16 mouse cellular contexts compared by ENCODE assay signal in the genomic region with DNA sequence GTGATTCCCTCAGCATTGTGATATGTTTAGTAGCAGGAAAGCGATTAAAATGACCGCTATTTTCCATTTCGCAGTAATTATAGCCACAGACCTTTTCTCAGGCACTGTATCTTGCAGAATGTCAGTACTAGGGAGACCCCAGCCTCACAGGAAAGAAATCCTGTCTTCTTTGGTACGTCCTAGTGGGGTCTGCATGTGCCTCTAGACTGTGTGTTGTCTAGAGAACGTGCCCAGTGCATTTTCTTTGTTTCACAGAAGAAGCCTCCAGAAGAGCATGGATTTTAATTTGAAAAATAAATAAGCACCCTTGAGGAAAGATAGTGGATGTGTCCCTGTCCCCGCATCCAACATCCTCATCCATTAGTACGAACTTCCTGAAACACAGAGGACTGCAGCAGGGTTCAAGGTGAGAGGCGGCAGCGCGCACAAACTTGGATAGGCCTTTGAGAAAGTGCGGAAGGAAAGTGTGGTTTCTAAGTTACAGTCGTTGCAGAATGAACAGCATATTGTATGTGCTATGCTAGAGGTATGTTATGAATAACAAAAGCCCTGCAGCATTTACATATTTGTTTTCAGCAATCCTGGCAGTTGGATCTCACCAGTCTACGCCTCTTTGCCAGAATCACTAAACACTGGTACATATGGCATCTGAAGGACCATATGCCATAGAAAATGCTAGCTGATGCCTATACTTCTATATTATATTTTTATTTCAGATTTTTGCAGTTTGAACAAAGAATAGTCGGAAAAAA. TPM values are rescaled to one million over a fixed set of nuclear protein-coding genes. Genes with fewer than 3 reads are reported as not detected.
DNase-seq lines count a peak whose midpoint lies in the region; ATAC-seq and TF ChIP-seq lines count a peak whose summit lies in the region.
"Had no signal": no experiment of that assay in that cellular context is flagged by ENCODE, and none has a peak within 500 bp of the region (broad histone marks: within the 10 kb centered on the region; RNA-seq: fewer than 3 reads in every experiment).

No protein-coding gene starts in this region.

- H3K79me2 ChIP-seq in CH12.LX (replicated peaks; ENCODE audit: control insufficient read depth, extremely low read depth, insufficient read depth, poor library complexity, severe bottlenecking): no peaks in the 10 kb centered on the region

- TF ChIP-seq RAD21 in CH12.LX (IDR thresholded peaks at IDR 0.05; ENCODE audit: low read depth, low read length): no peak

- in situ Hi-C loops in CH12.LX (cut with MboI; ENCODE audit: low pct_ligation_motif_present, low pct_unique_long_range_greater_than_20kb, low sequenced_read_pairs): no loop called here

- TF ChIP-seq EP300 in CH12.LX (IDR thresholded peaks at IDR 0.05; ENCODE audit: low read length): no peak

- H3K4me1 ChIP-seq in hindbrain, embryonic 12.5 days: peaks cover 6% of the 10 kb centered on the region; the same call in 1 of the 2 replicates
- peaks cover 2% of the 10 kb centered on the region; the same call in 1 of the 2 replicates for H3K4me1 ChIP-seq in hindbrain, embryonic 16.5 days (ENCODE audit: control insufficient read depth, insufficient read depth, low read depth, low read length)
- peaks cover 5 to 12% of the 10 kb centered on the region in 2 experiments; a peak in 3 of 4 replicates for H3K4me1 ChIP-seq in CH12.LX (ENCODE audit: control insufficient read depth in 1 of 2, insufficient read depth in 2 of 2)
- H3K4me1 ChIP-seq in midbrain, embryonic 14.5 days (ENCODE audit: control insufficient read depth, insufficient read depth, low read length): peaks cover 6% of the 10 kb centered on the region; the same call in 1 of the 2 replicates

- no peak for TF ChIP-seq CTCF in CH12.LX (conservative IDR thresholded peaks at IDR 0.05 in 1 of 2, IDR thresholded peaks at IDR 0.05 in 1 of 2; ENCODE audit: low read depth in 2 of 2, low read length in 2 of 2)

- DNase-seq in CH12.LX (ENCODE audit: extremely low read depth): no peak
- DNase-seq in brain, embryonic 18.5 days (ENCODE audit: low read depth, low spot score): peak; percentile 72
- DNase-seq in midbrain, embryonic 14.5 days: peak; percentile 44
- no peak for DNase-seq in kidney, adult 8-10 months
- DNase-seq in spleen, adult 18-20 months: no peak
- DNase-seq: adrenal gland, postnatal 36 days; cerebellum, adult 11-12 months; gastrocnemius, postnatal 10 days; heart, postnatal 14 days; kidney, postnatal 10 days; liver; lung, embryonic 14.5 days had no signal

- ATAC-seq in hindbrain, embryonic 12.5 days (ENCODE audit: low FRiP score): no peak
- ATAC-seq in hindbrain, embryonic 16.5 days: no peak
- no peak for ATAC-seq in midbrain, embryonic 14.5 days (ENCODE audit: low FRiP score, low TSS enrichment)
- ATAC-seq: CD4-positive, CD25-positive, alpha-beta regulatory T cell, adult 4 months; intestine, embryonic 16.5 days had no signal

- dilution Hi-C loops in CH12.LX (cut with MboI; ENCODE audit: extremely low pct_ligation_motif_present, extremely low pct_unique_long_range_greater_than_20kb, low sequenced_read_pairs): no loop called here

- H3K4me3 ChIP-seq in hindbrain, embryonic 12.5 days: no peak overlapping the region
- H3K4me3 ChIP-seq in hindbrain, embryonic 16.5 days (ENCODE audit: low read length): no peak overlapping the region
- H3K4me3 ChIP-seq in CH12.LX (replicated peaks in 1 of 3; ENCODE audit: low read depth in 2 of 3, low read length in 2 of 3, poor library complexity in 1 of 3): peak overlapping the region in 2 of 3 experiments; percentile 20 to 51
- H3K4me3 ChIP-seq in midbrain, embryonic 14.5 days (replicated peaks; ENCODE audit: low read depth, low read length): no peak overlapping the region

- no peaks in the 10 kb centered on the region for H3K27me3 ChIP-seq in hindbrain, embryonic 12.5 days
- no peaks in the 10 kb centered on the region for H3K27me3 ChIP-seq in hindbrain, embryonic 16.5 days (replicated peaks; ENCODE audit: control insufficient read depth, insufficient read depth, low read length)
- no peaks in the 10 kb centered on the region for H3K27me3 ChIP-seq in CH12.LX (replicated peaks)
- no peaks in the 10 kb centered on the region for H3K27me3 ChIP-seq in midbrain, embryonic 14.5 days (ENCODE audit: control insufficient read depth, insufficient read depth, low read length)

- WGBS in hindbrain, embryonic 12.5 days: 70% methylated on average over 14 of the region's 14 CpGs
- 67% methylated on average over 14 of the region's 14 CpGs for WGBS in hindbrain, embryonic 16.5 days
- WGBS in midbrain, embryonic 14.5 days: 68% methylated on average over 14 of the region's 14 CpGs

- H3K9me3 ChIP-seq in hindbrain, embryonic 12.5 days (replicated peaks): no peaks in the 10 kb centered on the region
- no peaks in the 10 kb centered on the region for H3K9me3 ChIP-seq in hindbrain, embryonic 16.5 days (ENCODE audit: control insufficient read depth, low read length)
- H3K9me3 ChIP-seq in CH12.LX (replicated peaks; ENCODE audit: low read length): no peaks in the 10 kb centered on the region
- H3K9me3 ChIP-seq in midbrain, embryonic 14.5 days (ENCODE audit: control insufficient read depth, low read length): no peaks in the 10 kb centered on the region

- no peak overlapping the region for H3K9ac ChIP-seq in hindbrain, embryonic 12.5 days
- H3K9ac ChIP-seq in hindbrain, embryonic 16.5 days (ENCODE audit: low read depth, low read length): no peak overlapping the region; the same call in 1 of the 2 replicates
- H3K9ac ChIP-seq in CH12.LX (ENCODE audit: insufficient read depth, low read depth): no peak overlapping the region
- H3K9ac ChIP-seq in midbrain, embryonic 14.5 days (replicated peaks; ENCODE audit: low read length): no peak overlapping the region
- H3K9ac ChIP-seq: lung, embryonic 14.5 days had no signal

- H3K27ac ChIP-seq in hindbrain, embryonic 12.5 days: peak overlapping the region; percentile 12; the same call in 1 of the 2 replicates
- H3K27ac ChIP-seq in hindbrain, embryonic 16.5 days (ENCODE audit: low read depth, low read length): no peak overlapping the region
- H3K27ac ChIP-seq in CH12.LX (ENCODE audit: insufficient read depth, low read depth): no peak overlapping the region
- H3K27ac ChIP-seq in midbrain, embryonic 14.5 days (replicated peaks; ENCODE audit: low read depth, low read length): peak overlapping the region; percentile 41; the same call in 1 of the 2 replicates

- no peak overlapping the region for H3K4me2 ChIP-seq in hindbrain, embryonic 12.5 days (replicated peaks)
- no peak overlapping the region for H3K4me2 ChIP-seq in hindbrain, embryonic 16.5 days (ENCODE audit: low read length)
- peak overlapping the region; percentile 95 for H3K4me2 ChIP-seq in CH12.LX (ENCODE audit: insufficient read depth, low read depth, poor library complexity, severe bottlenecking)
- no peak overlapping the region for H3K4me2 ChIP-seq in midbrain, embryonic 14.5 days (ENCODE audit: low read length)
- H3K4me2 ChIP-seq: lung, embryonic 14.5 days had no signal

- no peaks in the 10 kb centered on the region for H3K36me3 ChIP-seq in hindbrain, embryonic 12.5 days
- no peaks in the 10 kb centered on the region for H3K36me3 ChIP-seq in hindbrain, embryonic 16.5 days (ENCODE audit: control insufficient read depth, insufficient read depth, low read length)
- no peaks in the 10 kb centered on the region for H3K36me3 ChIP-seq in CH12.LX (replicated peaks in 1 of 2; ENCODE audit: control insufficient read depth in 1 of 2, insufficient read depth in 1 of 2, low read length in 1 of 2)
- H3K36me3 ChIP-seq in midbrain, embryonic 14.5 days (ENCODE audit: control insufficient read depth, insufficient read depth, low read length): no peaks in the 10 kb centered on the region

- no peak for TF ChIP-seq POLR2A in CH12.LX (IDR thresholded peaks at IDR 0.05; ENCODE audit: low read depth, low read length)

TF ChIP-seq in CH12.LX, 34 proteins besides CTCF, POLR2A, EP300 and RAD21:
- TF ChIP-seq MAFK (IDR thresholded peaks at IDR 0.05; ENCODE audit: insufficient replicate concordance, low read length): no peak
- no peak for TF ChIP-seq E2F4 (IDR thresholded peaks at IDR 0.05; ENCODE audit: insufficient replicate concordance, low read depth, low read length)
- TF ChIP-seq CHD2 (IDR thresholded peaks at IDR 0.05; ENCODE audit: low read length): no peak
- no peak for TF ChIP-seq IRF4 (IDR thresholded peaks at IDR 0.05; ENCODE audit: low read depth, low read length)
- no peak for TF ChIP-seq MYC (IDR thresholded peaks at IDR 0.05; ENCODE audit: low read depth, low read length)
- no peak for TF ChIP-seq MXI1 (IDR thresholded peaks at IDR 0.05; ENCODE audit: low read depth, low read length)
- TF ChIP-seq TCF12 (IDR thresholded peaks at IDR 0.05; ENCODE audit: low read depth, low read length): no peak
- TF ChIP-seq TBP (conservative IDR thresholded peaks at IDR 0.05; ENCODE audit: low read depth, low read length): no peak
- TF ChIP-seq ZC3H11A (IDR thresholded peaks at IDR 0.05; ENCODE audit: low read depth, low read length): no peak
- no peak for TF ChIP-seq MAX (IDR thresholded peaks at IDR 0.05; ENCODE audit: low read length)
- no peak for TF ChIP-seq MAZ (IDR thresholded peaks at IDR 0.05; ENCODE audit: low read depth, low read length)
- TF ChIP-seq JUN (IDR thresholded peaks at IDR 0.05; ENCODE audit: insufficient read depth, low read depth, low read length): no peak

RNA-seq across cellular contexts. Expression of gene Prdm8, which starts 28.3 kb away (rescaled TPM):
- polyA plus RNA-seq in hindbrain, embryonic 12.5 days (2016; fragmentation: Nextera tagmentation; extraction: Ambion mirVana): 2.8 and 3.2 TPM in 2 replicates
- 3.1 and 3.2 TPM in 2 replicates for polyA plus RNA-seq in hindbrain, embryonic 16.5 days (2015; fragmentation: Nextera tagmentation; extraction: Ambion mirVana)
- total RNA-seq in CH12.LX (2012; rRNA removed) (0.04 TPM in 2 replicates), CH12.LX (2014; rRNA removed) (0.08 and 0.09 TPM in 2 replicates)
- polyA plus RNA-seq in CH12.LX (2012; ENCODE audit: insufficient read length, low read depth): 0.06 and 0.18 TPM in 2 replicates
- polyA plus RNA-seq in midbrain, embryonic 14.5 days (2014; fragmentation: Nextera tagmentation; extraction: Ambion mirVana): 3.5 and 4.4 TPM in 2 replicates
- polyA plus RNA-seq: CD4-positive, CD25-positive, alpha-beta regulatory T cell, adult 4 months had no signal

Comparison
In these comparisons a context has a peak if more than half of its experiments do, and no peak if none do; other contexts are left out.
1. H3K27ac ChIP-seq: peak in hindbrain, embryonic 12.5 days (single experiment) and midbrain, embryonic 14.5 days (single experiment); none in hindbrain, embryonic 16.5 days (single experiment) and CH12.LX (single experiment).
2. H3K4me3 ChIP-seq: peak in CH12.LX (2 of 3); none in hindbrain, embryonic 12.5 days (single experiment), hindbrain, embryonic 16.5 days (single experiment) and midbrain, embryonic 14.5 days (single experiment).
3. DNase-seq: peak in brain, embryonic 18.5 days (single experiment) and midbrain, embryonic 14.5 days (single experiment); none in CH12.LX (single experiment), kidney, adult 8-10 months (0 of 2) and spleen, adult 18-20 months (0 of 2).